Mouse (Mus musculus) c-Kit-negative CD71-positive TER-119-positive erythroid progenitor cells, embryonic 14.5 days (primary cell): ENCODE results near the gene Zfp821.

ENCODE experiments used
- DNase-seq: peaks from one replicate; pipeline ENCODE4 v3.0.0-alpha.2; 2013; ENCODE audit warnings: low read depth, low spot score

The Zfp821 gene

DNA sequence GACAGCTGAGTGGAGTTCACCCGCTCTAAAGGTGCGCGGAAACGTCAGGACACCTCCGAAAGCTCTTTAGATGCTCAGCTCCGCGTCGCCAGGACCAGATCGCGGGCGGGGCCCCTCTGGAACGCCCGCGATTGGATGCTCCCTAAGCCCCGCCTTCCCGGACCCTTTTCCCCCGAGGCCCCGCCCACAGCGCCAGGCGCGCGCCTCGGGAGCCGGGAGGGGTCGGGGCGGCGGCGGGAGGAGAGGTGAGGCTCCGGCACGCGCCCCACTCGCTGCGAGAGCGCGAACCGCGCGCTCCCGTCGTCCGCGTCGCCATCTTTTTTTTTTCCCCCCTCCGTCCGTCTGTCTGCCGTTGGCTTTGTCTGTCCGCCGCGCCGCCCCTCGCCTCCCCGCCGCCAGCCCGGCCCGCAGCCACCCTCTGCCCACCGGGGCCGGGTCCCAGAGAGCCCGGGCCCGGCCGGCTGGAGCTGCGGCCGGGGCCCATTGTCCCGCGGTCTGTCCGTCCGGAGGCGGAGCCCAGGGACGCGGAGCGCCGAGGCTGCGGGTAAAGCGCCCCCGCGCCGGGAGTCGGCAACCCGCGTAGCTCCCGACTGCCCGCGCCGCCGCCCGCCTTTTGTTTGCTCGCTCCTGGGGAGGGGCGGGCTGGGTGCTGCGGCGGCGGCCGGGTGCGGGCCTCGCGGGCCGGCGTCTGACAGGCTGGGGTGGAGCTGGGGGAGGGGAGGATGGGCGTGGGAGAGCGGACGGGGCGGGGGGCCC, at the start of gene Zfp821:
Zfp821 (plus strand) TSS at position 227 of the 756 bp plus-strand sequence.
- peak; percentile 93 for DNase-seq

DNA sequence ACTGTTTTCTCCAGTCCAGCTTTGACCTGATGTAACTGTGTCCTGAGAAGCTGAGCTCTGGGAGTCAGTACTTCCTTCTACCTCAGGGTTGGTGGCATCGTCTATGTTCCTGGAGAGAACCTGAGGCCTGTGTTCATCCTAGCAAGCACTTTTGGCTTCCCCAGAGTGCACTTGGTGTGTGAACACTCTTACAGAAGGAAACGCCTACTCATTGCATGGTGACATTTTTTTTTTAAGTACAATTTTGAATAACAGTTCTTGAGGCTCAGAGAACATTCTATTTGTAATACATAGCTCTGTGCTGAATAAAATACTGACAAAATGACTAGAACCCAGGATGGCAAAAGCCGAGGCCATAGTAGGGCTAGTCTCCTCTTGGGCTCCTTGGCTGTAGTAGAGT, 48.5 kb upstream of the Zfp821 start:
- DNase-seq, result no peak

DNA sequence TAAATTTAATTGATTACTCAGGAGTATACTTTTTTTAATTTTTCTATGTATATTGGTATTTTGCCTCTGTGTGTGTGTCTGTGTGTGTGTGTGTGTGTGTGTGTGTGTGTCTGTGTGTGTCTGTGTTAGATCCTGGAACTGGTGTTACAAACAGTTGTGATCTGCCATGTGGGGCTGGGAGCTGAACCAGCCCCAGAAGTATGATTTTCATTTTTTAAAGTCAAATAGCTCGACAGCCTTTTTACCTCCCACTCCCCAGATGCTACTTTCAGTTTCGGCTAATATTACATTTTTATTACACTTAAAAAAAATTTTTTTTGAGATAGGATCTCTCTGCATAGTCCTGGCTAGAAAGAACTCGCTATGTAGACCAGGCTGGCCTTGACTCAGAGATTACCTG, 43.0 kb upstream of the Zfp821 start:
- DNase-seq, result no peak

- no peak for DNase-seq
Observed at GRCm38 (mm10) chr8:109666616-109667015, 38.7 kb upstream of the Zfp821 start.

DNA sequence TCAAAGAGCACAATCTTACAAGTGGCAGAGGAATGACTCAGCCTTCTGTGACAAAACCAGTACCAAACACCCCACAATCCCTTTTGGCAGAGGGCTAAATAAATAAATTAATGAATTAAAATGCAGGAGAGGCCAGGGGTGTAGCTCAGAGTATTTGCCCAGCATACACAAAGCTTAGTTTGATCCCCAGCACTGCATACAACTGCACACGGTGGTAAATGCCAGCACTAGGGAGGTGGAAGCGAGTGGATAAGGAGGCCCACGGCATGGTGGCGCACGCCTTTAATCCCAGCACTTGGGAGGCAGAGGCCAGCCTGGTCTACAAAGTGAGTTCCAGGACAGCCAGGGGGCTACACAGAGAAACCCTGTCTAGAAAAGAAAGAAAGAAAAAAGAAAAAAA, 32.7 kb upstream of the Zfp821 start:
- no peak for DNase-seq

- DNase-seq, result no peak
Observed at GRCm38 (mm10) chr8:109673596-109673995, 31.8 kb upstream of the Zfp821 start.

- no peak for DNase-seq
Observed at GRCm38 (mm10) chr8:109675896-109676643, 29.3 kb upstream of the Zfp821 start.

- DNase-seq, result no peak
Observed at GRCm38 (mm10) chr8:109681535-109681934, 23.8 kb upstream of the Zfp821 start.

GRCm38 (mm10) chr8:109682120-109682519, 23.2 kb upstream of the Zfp821 start:
- DNase-seq, result no peak

GRCm38 (mm10) chr8:109687248-109687647, 18.1 kb upstream of the Zfp821 start:
- DNase-seq, result no peak

GRCm38 (mm10) chr8:109691769-109692168, 13.6 kb upstream of the Zfp821 start:
- DNase-seq, result peak; percentile 16

DNA sequence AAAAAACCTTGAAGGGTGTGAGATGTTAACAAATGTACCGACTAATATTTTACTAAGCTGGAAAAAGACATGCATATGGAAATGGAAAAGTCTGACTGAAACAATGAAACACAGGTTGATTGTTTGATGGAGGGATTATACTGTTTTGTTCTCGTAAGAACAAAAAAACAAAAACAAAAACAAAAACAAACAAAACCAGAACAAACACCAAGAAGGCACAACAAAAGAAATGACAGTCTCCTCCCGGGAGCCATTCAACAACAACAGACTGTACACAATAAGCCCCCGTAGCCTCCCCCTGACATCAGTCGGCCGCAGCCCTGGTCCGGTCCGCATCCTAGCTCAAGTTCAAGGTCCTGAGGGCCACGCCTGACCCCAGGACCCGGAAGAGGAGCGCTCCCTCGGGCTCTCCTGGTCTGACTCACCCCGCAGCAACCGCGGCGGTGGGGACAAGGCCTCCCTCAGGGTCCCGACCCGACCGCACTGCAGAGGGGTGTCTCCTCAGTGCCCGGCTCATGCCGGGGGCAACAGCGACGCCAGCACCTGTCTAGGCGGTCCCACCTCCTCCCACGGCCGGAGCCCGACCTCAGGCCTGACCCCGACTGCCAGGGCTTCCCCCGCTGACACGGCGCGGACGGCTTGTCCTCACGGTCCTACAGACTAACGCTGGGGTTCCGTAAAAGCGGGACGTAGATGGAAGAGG, 12.8 kb upstream of the Zfp821 start:
- peak; percentile 47 for DNase-seq

DNA sequence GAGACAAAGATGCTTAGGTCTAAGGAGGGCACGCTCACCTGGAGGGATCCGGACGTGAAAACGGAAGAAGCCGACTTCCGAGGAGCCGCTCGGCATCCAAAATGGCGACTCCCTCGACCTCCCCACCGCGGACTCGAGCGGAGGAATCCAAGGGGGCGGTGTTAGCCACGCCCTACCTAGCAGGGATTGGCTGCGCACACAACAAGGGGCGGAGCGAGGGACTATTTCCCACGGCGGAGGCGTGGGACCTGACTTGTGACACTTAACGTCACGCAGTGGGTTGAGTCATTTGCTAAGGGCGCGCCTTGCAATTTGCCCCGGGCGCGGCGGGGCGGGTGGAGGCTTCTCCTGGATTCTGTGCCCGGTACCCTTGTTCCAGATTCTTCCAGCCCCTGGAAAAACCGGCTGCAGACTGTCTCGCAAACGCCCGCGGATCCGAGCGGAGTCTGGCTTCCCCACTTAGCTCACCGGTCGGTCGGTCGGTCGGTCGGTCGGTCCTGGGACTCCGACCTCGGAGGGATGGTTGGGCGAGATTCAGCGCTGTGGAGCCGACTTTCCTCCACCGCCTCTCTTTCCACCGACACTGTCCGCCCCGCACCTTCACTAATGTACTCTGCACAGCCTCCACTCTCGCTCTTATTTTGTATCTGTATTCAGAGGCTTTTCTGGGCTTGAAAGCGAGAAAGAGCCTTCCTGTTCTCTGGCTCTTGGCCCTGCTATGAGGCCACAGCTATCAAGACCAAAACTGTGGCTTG, 12.0 kb upstream of the Zfp821 start, which contains the start of gene Ist1:
Ist1 (minus strand) TSS at position 115 of the 755 bp plus-strand sequence.
- peak; percentile 99 for DNase-seq

DNA sequence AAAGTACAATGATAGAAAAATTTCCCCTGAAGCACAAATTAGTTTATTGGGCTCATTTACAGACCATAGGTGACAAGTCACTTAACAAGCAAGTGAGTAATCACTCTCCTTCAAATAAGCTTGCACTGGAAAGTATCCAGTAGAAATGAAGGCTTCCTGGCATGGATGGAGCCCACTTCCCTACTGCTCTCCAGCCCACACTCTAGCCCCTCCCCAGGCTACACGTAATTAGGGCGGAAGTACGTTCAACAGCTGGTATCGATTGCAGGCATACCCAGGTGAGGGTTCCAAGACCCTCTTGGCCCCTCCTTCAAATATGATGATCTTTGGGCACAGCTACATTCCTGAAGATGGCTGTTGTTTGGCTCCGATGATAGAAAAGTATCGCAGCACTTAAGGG, 11.2 kb upstream of the Zfp821 start:
- DNase-seq, result no peak

- DNase-seq, result no peak
Observed at GRCm38 (mm10) chr8:109697754-109698153, 7.6 kb upstream of the Zfp821 start.

GRCm38 (mm10) chr8:109698477-109698876, 6.9 kb upstream of the Zfp821 start:
- no peak for DNase-seq

GRCm38 (mm10) chr8:109704565-109705319, 604 bp upstream of the Zfp821 start:
- peak; percentile 15 for DNase-seq

GRCm38 (mm10) chr8:109706076-109706873, 929 bp downstream of the Zfp821 start:
- DNase-seq, result peak; percentile 36

- DNase-seq, result peak; percentile 72
Observed at GRCm38 (mm10) chr8:109706874-109707237, 1.5 kb downstream of the Zfp821 start.

DNA sequence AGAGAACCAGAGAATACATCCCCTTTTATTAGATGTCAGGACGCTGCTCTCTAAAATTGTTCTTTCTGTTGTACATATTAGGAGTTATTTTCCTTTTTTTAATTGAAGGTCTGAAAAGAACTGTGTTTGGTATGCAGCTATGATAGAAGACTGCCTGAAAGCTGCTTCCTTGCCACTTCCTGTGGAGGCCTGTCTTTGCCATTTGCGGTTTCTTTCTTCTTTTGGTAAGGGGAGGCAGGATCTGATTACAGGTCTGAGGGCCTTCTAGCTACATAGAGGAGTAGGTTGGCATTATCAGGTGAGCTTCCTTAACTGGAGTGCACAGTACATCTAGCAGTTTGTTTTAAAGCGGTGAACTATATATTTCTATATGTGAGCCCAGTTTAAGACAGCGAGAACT, 2.6 kb downstream of the Zfp821 start:
- no peak for DNase-seq
